Mouse (Mus musculus): ENCODE data around the gene Clic5. TPM values are rescaled to one million over a fixed set of nuclear protein-coding genes. Genes with fewer than 3 reads are reported as not detected.

The Clic5 gene
- polyA plus RNA-seq, 1 experiment: 89.1 TPM

- Histone ChIP-seq H3K27ac (replicated peaks; ENCODE audit: low read depth, low read length) (0 out of 2 replicates have a peak overlapping the region, but pooled peaks have one; percentile 16), H3K4me1 (ENCODE audit: control insufficient read depth, insufficient read depth, insufficient read length, low read length) (peaks cover 6% of the 10 kb centered on the region; the same call in 1 of the 2 replicates), H3K4me3 (ENCODE audit: insufficient read depth, low read depth, low read length) (no peak overlapping the region)
Measured at GRCm38 (mm10) chr17:44217185-44217584, 28.8 kb downstream of the Clic5 start.

- Histone ChIP-seq H3K4me3 (ENCODE audit: insufficient read depth, low read depth, low read length) (no peak overlapping the region), H3K4me1 (ENCODE audit: control insufficient read depth, insufficient read depth, insufficient read length, low read length) (peaks cover 6% of the 10 kb centered on the region; the same call in 1 of the 2 replicates), H3K27ac (replicated peaks; ENCODE audit: low read depth, low read length) (no peak overlapping the region)
Measured at GRCm38 (mm10) chr17:44219943-44220342, 31.6 kb downstream of the Clic5 start.

DNA sequence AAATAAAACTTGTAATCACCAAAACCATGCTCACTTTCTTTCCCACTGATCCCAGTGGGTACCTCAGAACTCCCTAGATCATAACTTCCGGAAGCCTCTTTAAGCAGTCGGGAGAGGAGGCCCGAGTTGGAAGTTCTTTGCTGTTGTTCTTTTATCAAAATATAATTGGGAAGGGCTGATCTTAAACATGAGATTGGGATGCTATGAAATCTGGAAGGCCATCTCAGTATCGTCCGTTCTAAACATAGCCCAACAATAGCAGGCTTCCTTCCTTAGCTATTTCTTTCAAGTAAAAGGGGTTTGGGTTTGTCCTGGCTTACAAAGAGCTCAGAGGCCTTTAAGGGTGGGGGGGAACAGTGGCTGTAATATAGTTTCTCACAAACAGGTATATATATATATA lies 40.0 kb downstream of the Clic5 start:
- Histone ChIP-seq H3K4me1 (ENCODE audit: control insufficient read depth, insufficient read depth, insufficient read length, low read length) (peaks cover 31% of the 10 kb centered on the region), H3K27ac (replicated peaks; ENCODE audit: low read depth, low read length) (peak overlapping the region; percentile 99), H3K4me3 (ENCODE audit: insufficient read depth, low read depth, low read length) (0 out of 2 replicates have a peak overlapping the region, but pooled peaks have one; percentile 23)

DNA sequence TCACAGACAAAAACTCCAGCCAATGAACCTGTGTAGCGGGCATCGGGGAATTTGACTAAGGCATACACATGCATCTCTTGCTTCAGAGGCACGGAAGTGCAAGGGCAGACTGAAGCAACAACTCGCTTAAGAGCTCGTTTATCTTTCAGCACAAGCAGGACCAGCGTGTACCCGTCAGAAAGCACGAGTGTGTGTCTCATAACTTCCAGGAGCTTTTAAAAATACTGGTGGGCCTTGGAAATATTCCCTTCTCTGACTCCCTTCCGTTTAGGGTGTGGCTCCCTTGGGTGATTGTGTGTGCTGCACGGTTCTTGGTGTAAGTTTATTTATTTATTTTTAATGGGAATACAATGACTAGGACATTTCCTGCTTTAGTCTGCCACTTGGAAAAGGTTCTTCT lies 41.7 kb downstream of the Clic5 start:
- Histone ChIP-seq H3K27ac (replicated peaks; ENCODE audit: low read depth, low read length) (peak overlapping the region; percentile 96), H3K4me3 (ENCODE audit: insufficient read depth, low read depth, low read length) (no peak overlapping the region), H3K4me1 (ENCODE audit: control insufficient read depth, insufficient read depth, insufficient read length, low read length) (peaks cover 31% of the 10 kb centered on the region)

DNA sequence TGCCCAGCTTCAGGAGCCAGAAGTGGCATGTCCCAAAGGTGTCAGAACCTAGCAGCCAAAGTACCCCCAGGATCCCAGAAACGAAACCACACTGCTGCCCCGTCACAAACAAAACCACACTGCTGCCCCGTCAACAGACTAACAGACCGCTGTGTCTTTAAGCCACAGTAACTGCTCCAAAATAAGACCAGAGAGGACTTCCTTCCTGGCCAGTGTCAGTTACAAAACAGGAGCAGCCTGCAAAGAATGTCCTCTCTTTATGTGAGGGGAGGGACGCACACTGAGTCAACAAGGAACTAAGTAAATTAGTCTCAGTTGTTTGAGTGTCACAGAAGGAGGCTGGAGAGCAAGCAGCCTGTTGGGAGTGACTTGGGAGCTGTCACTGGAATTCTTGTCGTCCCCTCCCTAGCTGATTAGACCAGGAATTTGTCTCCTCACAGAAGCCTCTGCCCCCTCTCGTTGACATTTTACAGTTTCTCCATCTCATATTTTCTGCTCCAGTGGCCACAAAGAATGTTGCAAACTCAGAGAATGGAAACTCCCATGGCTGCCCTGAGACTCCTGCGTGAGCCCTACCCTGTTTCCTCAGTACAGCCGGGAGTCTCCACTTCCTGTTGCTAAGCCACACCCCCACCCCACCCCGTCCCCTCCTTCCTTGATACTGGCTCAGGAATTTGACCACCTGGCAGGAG lies 50.8 kb downstream of the Clic5 start:
- peak overlapping the region; percentile 99 for H3K27ac ChIP-seq (replicated peaks; ENCODE audit: low read depth, low read length)
- peaks cover 15% of the 10 kb centered on the region for H3K4me1 ChIP-seq (ENCODE audit: control insufficient read depth, insufficient read depth, insufficient read length, low read length)
- H3K4me3 ChIP-seq (ENCODE audit: insufficient read depth, low read depth, low read length): peak overlapping the region; percentile 43

GRCm38 (mm10) chr17:44240742-44241141 lies 52.4 kb downstream of the Clic5 start:
- no peak overlapping the region for H3K4me3 ChIP-seq (ENCODE audit: insufficient read depth, low read depth, low read length)
- no peak overlapping the region for H3K27ac ChIP-seq (replicated peaks; ENCODE audit: low read depth, low read length)
- H3K4me1 ChIP-seq (ENCODE audit: control insufficient read depth, insufficient read depth, insufficient read length, low read length): peaks cover 19% of the 10 kb centered on the region

DNA sequence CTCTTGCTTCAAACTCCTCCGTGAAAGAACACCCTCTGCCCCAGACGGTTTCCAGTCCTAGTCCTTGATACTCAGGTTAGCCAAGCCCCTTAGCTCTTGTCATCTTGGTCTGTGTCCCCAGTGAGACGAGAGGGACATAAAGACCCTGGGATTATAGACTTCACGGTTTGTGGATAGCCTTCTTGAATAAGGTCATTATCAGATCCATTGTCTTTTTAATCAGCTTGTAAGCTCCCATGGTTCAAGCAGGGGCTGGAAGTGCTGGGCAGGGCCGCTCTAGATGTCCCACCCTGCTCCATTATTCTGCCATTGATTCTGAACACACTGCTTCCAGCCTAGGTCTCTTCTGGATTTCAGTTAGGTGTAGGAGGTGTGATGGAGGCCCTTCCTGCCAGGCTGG lies 55.7 kb downstream of the Clic5 start:
- peaks cover 23% of the 10 kb centered on the region for H3K4me1 ChIP-seq (ENCODE audit: control insufficient read depth, insufficient read depth, insufficient read length, low read length)
- peak overlapping the region; percentile 55 for H3K27ac ChIP-seq (replicated peaks; ENCODE audit: low read depth, low read length)
- no peak overlapping the region for H3K4me3 ChIP-seq (ENCODE audit: insufficient read depth, low read depth, low read length)

DNA sequence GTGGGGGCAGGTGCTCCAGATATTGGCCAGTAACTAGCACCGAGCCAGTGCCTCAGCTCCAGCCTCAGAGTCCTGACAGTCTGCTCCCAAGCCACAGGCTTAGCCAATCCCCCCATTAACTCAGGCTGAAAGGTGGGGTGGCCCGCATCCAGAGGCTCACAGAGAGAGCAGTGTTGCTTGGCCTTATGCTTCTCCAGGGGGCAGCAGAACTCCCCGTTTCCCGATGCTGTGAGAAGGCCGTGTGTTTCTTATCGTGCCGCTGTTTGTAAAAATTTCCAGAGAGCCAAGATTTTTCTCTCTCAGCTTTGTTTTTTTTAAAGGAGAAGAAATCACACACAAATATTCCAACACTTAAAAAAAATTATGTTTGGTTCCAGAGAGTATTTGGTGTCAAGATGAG lies 56.2 kb downstream of the Clic5 start:
- Histone ChIP-seq H3K4me1 (ENCODE audit: control insufficient read depth, insufficient read depth, insufficient read length, low read length) (peaks cover 27% of the 10 kb centered on the region), H3K27ac (replicated peaks; ENCODE audit: low read depth, low read length) (peak overlapping the region; percentile 55), H3K4me3 (ENCODE audit: insufficient read depth, low read depth, low read length) (no peak overlapping the region)

DNA sequence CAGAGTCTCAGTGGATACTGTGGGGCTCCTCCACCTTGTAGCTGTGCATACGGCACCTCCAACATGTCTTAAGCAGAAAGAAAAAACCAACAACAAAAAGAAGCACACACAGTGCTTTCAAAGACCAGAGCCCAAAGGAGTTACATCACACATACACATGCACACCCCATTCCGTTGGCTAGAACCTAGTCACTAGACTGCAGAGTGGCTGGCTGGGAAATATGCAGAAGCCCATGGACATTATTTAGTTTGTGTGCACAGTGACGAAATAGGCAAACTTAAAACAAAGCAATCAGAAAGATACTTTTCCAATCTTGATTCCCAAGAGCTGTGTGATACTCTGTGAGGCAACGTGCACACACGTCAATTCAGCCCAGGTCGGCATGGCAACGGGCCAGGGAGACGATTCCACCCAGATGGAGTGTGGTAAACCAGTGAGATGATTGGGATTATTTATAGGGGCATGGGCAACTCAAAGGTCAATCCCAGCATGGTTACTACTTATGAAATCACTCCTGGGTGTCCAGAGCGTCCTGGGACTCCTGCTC lies 57.8 kb downstream of the Clic5 start:
- H3K4me3 ChIP-seq (ENCODE audit: insufficient read depth, low read depth, low read length): no peak overlapping the region
- peaks cover 24% of the 10 kb centered on the region for H3K4me1 ChIP-seq (ENCODE audit: control insufficient read depth, insufficient read depth, insufficient read length, low read length)
- 0 out of 2 replicates have a peak overlapping the region, but pooled peaks have one; percentile 26 for H3K27ac ChIP-seq (replicated peaks; ENCODE audit: low read depth, low read length)

DNA sequence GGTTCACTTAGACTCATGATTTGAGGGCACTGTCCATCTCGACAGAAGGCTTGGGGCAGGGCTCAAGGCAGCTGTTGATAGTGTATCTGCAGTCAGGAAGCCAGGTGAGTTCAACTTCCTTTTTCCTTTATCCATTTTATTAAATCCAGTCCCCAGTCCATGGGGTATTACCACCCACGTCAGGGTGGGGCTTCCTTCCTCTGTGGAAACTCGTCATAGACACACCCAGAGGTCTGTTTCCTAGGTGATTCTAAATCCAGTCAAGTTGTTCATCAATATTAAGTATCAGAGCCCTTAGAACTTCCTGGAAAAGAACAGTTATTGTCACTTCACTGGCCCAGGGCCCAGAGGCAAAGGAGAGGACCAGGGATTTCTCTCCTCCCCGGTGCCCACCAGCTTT lies 61.2 kb downstream of the Clic5 start:
- H3K4me3 ChIP-seq (ENCODE audit: insufficient read depth, low read depth, low read length): no peak overlapping the region
- H3K4me1 ChIP-seq (ENCODE audit: control insufficient read depth, insufficient read depth, insufficient read length, low read length): peaks cover 18% of the 10 kb centered on the region
- H3K27ac ChIP-seq (replicated peaks; ENCODE audit: low read depth, low read length): peak overlapping the region; percentile 86

GRCm38 (mm10) chr17:44252653-44253052 lies 64.3 kb downstream of the Clic5 start:
- no peak overlapping the region for H3K27ac ChIP-seq (replicated peaks; ENCODE audit: low read depth, low read length)
- no peak overlapping the region for H3K4me3 ChIP-seq (ENCODE audit: insufficient read depth, low read depth, low read length)
- H3K4me1 ChIP-seq (ENCODE audit: control insufficient read depth, insufficient read depth, insufficient read length, low read length): peaks cover 18% of the 10 kb centered on the region; the same call in 1 of the 2 replicates

DNA sequence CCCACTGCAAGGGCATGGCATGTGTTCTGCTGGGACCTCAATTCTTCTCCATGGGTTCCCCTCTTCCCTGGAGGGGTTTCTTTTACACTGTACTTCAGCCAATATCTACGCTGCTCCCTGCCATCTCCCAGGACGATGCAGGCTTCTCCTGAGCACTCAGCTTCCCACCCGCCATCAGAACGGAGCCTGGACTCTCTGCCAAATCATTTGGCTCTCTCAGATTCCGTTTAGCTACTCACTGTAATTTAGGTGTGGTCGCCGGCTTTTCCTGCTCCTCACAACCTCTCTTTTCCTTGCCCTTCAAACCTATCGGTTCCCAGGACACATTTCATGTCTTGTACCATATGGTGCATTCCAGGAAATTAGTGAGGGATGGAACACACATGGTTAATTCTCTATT lies 66.3 kb downstream of the Clic5 start:
- Histone ChIP-seq H3K4me3 (ENCODE audit: insufficient read depth, low read depth, low read length) (no peak overlapping the region), H3K4me1 (ENCODE audit: control insufficient read depth, insufficient read depth, insufficient read length, low read length) (peaks cover 8% of the 10 kb centered on the region; the same call in 1 of the 2 replicates), H3K27ac (replicated peaks; ENCODE audit: low read depth, low read length) (peak overlapping the region; percentile 57)

DNA sequence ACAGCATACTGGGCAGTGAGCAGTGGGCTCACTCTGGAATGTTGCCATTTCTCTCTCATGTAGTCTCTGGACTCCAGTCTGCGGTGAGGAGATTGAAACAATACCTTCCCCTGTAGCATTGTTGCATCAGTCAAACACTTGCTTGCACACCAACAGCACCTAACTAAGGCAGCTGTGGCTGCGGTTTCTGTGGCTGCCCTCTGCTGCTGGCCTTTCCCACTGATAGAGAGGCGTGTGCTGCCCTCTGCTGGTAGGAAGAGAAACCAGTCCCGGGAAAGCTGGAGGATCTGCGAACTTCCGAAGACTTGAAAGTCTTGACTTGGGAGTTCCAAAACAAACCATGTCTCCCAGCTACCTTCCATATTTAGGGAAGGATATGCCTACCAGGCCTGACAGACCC lies 68.2 kb downstream of the Clic5 start:
- Histone ChIP-seq H3K27ac (replicated peaks; ENCODE audit: low read depth, low read length) (no peak overlapping the region), H3K4me3 (ENCODE audit: insufficient read depth, low read depth, low read length) (no peak overlapping the region), H3K4me1 (ENCODE audit: control insufficient read depth, insufficient read depth, insufficient read length, low read length) (peaks cover 8% of the 10 kb centered on the region; the same call in 1 of the 2 replicates)

DNA sequence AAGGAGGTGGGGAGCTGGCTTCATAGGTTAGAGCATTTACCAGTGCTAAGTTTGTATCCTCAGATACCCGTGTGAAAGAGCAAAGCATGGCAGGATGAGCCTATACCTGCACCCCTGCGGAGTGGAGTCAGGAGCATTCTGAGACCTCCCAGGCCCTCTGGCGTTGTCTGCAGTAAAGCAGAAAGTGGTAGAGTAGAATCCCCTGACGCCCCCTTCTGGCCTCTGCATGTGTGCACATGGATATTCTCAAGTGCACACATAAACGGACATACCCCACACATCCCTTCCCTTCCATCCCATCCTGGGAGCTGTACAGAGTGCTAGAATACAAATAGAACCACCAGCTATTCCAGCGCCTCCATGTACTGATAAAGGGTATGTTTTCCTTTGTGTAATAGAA lies 70.9 kb downstream of the Clic5 start:
- Histone ChIP-seq H3K27ac (replicated peaks; ENCODE audit: low read depth, low read length) (no peak overlapping the region), H3K4me3 (ENCODE audit: insufficient read depth, low read depth, low read length) (no peak overlapping the region)

DNA sequence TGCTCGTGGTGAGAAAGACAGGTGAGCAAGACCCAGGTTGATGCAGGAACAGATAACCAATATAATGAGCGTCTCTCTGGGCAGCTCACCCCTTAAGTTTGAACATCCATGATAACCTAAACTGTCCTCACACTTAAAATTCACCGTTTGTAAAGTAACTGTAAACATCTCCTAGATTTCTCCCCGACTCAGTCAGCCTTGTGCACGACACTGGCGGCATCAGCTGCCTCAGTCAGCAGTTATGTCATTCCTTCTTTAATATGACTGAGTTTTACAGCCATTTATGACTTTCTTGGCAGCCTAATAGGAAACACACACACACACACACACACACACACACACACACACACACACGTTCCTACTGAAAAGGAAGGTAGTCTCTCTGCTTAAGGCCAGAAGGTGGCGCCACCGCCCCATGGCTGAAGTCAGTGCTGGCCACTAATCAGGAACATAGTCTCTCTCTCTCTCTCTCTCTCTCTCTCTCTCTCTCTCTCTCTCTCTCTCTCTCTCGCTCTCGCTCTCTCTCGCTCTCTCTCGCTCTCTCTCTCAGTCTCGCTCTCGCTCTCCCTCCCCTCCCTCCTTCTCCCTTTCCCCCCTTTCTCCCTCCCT lies 73.3 kb downstream of the Clic5 start:
- Histone ChIP-seq H3K4me1 (ENCODE audit: control insufficient read depth, insufficient read depth, insufficient read length, low read length) (no peaks in the 10 kb centered on the region), H3K4me3 (ENCODE audit: insufficient read depth, low read depth, low read length) (no peak overlapping the region), H3K27ac (replicated peaks; ENCODE audit: low read depth, low read length) (no peak overlapping the region)

More for the DNA sequence above, 70.9 kb downstream of the Clic5 start:
- H3K4me1 ChIP-seq (ENCODE audit: control insufficient read depth, insufficient read depth, insufficient read length, low read length): peaks cover 7% of the 10 kb centered on the region; the same call in 1 of the 2 replicates

All from brown adipose tissue, adult 24 weeks (tissue).